Mouse (Mus musculus) cerebellum, postnatal 36 days (tissue): ENCODE results near the gene Cmya5.
A peak's percentile ranks its signal among the peaks of the same experiment; 100 is the strongest.
"Not testable (repeated sequence)": the region's sequence is repeated elsewhere in the genome, so short reads cannot be mapped to it uniquely, and the experiment has no call there.

Source experiments
- DNase-seq, 2 experiments: peaks; one replicate each; pipeline ENCODE4 v3.0.0; 2021 to 2022; ENCODE audit warnings: mixed read lengths in 2 of 2

Gene Cmya5

DNA sequence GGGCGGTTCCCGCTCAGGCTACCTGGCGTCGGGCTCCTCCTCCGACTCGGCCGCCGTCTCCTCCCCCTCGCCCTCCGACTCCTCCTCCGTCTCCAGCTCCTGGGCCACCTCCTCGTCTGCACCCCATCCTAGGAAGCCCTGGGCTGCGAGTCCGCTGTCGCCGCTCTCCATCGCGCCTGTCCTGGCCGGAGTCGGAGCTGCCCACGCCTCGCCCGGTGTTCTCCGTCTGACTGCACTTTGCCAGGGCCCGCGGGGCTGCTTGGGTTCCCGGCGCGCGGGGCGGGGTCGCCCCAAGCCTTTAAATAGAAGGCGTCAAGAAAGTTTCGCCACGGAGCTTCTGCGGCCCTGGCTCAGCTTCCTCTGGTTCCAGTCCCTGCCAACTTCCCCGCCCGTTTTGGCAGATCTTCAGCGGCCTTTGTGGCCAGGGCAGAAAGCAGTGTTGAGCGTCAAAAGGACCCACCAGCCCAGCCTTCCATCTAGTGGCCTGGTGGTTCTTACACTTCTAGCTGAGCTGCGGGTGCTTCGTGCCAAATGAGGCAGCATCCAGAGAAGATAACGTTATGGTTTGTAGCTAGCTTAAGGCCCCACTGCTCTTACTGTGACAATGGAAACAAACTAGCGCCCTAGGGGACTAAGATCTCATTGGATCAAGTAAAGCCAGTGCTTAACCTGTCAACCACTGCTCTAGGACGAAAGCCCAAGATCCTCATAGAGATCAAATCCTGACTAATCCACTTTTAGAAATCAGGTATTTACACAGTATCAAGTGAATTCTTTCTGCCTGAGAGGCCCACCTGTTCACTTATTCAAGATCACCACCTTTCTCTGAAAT lies at the start of gene Cmya5:
TSS of gene Cmya5 (minus strand) at position 389 of the 832 bp plus-strand sequence.
- DNase-seq: peak; percentile 77 to 80

DNA sequence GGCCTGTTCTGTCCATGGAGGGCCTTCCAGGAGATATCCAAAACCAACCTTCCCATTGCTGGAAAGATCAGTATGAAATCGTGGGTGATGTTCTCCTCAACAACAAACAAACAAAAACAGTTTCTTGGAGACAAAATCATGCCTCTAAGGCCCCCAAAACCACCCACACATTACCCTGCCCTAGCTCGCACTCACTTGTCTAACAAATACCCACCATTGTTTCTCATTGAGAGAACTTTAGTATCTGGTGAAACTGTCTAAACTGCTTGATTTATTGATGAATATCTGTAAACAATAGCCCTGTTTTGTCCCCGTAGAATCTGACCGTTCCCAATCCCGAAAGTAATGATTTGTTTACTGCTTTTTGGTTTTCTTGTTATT lies 48.1 kb upstream of the Cmya5 start:
- DNase-seq: no peak

GRCm38 (mm10) chr13:93191831-93192645 lies 47.5 kb upstream of the Cmya5 start, which contains the start of gene Tent2:
TSS of gene Tent2 (minus strand) at chr13:93192385.
- DNase-seq: peak; percentile 92 to 96

DNA sequence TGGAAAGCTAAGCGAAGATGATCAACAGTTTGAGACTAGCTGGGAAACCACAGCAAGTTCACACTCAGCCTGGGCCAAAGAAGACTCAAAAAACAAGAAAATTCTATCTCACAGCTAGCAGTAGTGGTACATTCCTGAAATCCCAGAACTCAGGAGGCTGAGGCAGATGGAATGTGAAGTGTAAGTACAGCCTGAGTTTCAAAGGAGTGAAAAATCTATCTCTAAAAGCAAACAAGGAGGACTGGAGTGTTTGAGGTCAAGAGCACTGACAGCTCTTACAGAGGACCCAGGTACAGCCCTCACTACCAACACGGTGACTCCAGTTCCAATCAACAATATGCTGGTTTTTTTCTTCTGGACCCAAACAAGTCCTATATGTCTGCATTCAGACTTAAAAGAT lies 44.9 kb upstream of the Cmya5 start:
- DNase-seq: no peak

- no peak for DNase-seq
These were observed 44.2 kb upstream of the Cmya5 start for GRCm38 (mm10) chr13:93188738-93189137.

GRCm38 (mm10) chr13:93187792-93188191 lies 43.3 kb upstream of the Cmya5 start:
- not testable (repeated sequence) for DNase-seq

DNA sequence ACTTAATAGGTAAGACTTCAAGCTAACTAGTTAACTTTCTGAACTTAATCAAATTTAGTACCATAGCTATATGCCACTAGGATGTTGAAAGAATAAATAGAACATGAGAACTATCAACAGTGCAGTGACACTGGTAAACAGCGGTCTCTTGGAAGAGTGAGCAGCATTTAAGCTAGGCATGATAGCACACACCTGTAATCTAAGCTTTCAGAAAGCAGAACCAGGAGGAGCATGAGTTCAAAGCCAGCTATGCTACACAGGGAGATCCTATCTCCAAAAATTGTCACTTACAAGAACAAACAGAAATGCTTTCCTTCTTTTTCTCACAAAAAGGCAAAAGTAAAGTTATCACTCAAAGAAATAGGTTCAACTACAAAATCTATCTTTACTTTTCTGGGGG lies 35.8 kb upstream of the Cmya5 start:
- DNase-seq: no peak

DNA sequence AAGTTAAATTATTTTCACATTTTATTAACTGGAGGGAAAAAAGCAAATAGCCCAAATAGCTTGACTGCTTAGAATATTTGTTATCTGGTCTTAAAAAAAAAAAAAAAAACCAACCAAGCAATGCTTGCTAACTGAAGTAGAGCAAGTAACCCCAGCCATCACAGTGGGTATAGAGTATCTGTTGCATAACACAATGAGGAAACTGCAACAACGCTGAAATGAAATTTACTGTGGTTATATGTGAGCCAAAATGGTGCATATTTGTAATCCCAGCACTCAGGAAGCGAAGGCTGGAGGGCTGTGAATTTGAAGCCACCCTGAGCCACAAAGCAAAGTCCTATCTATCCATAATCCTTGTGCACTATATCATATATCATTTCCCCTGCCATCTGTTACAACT lies 35.0 kb upstream of the Cmya5 start:
- no peak for DNase-seq

DNA sequence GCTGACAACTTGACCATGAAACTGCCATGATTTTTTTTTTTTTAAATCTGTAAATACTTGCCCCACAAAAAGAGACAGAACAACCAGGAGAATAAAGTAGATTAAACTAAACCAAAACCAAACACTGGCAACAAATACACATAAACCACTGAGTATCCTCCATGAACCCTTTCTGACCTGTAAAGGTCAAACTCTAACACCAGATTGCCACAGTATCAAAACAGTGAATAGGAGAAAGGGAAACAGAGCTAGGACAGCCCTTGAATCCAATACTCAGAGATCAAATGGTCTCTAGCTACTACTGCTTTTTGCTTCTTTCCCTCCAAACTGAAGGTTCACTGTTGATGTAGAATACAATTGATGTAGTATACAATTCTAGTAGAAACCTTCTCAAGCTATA lies 33.0 kb upstream of the Cmya5 start:
- no peak for DNase-seq

- no peak for DNase-seq
These were observed 18.8 kb upstream of the Cmya5 start for GRCm38 (mm10) chr13:93163303-93163702.

DNA sequence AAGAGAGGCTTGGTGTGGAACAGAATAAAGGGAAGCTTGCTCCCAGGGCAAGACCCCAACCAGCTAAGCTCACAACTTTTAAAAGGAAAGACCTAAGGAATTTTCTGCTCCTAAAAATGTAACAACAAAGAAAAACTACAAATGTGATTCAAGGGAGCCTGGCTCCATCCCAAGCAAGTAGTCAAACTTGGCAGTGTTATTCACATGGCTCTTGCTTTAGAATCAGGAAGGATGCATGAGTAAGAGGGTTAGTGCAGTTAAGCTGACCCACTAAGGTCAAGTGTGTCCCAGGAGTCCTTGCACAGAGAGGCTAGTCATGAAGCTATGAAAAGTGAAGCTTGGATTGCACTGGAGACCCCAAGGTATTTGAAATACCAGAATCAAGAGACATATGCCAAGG lies 17.9 kb upstream of the Cmya5 start:
- no peak for DNase-seq

GRCm38 (mm10) chr13:93158261-93158660 lies 13.7 kb upstream of the Cmya5 start:
- no peak for DNase-seq

DNA sequence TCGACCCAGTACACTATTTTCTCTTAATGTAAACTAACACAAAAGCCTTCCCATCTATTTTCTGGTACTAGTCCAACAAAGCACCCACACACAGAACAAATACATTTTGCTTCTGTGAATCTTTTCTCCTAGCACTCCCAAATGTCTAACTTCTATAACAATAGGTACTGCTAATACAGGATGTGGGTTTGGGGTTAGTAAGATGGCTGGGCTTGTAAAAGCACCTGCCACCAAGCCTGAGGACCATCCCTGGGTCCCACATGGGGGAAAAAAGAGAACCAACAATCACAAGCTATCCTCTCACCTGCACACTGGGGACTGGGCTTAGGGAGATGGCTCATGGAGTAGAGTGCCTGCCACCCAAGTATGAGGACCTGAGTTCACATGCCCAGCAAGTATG lies 8.8 kb upstream of the Cmya5 start:
- DNase-seq: no peak

DNA sequence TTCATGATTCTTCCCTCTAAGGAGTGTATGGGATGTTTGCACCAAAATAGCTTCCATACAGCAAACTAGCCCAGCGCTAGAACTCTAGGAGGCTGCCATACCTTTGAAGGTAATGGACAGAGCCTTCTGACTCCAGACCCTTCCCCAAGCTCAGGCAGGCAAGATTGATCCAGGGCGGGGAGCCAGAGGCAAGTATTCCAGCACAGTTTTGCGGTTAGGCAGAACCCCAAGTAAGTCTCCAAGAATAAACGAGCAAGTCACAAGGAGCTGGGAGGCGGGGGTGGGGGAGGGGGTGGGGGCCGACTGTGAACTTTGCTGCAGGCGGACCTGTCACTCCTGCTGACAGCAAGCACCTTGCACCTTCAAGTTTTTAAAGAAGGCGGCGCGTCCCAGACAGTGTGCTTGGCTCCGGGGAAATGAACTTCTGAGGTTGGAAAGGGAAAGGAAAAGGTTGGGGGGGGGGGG lies 673 bp downstream of the Cmya5 start:
- no peak for DNase-seq

- no peak for DNase-seq
These were observed 3.3 kb downstream of the Cmya5 start for GRCm38 (mm10) chr13:93141184-93141583.

GRCm38 (mm10) chr13:93138059-93138458 lies 6.5 kb downstream of the Cmya5 start:
- DNase-seq: no peak

- DNase-seq: peak; percentile 62
These were observed 7.4 kb downstream of the Cmya5 start for GRCm38 (mm10) chr13:93137098-93137497.

DNA sequence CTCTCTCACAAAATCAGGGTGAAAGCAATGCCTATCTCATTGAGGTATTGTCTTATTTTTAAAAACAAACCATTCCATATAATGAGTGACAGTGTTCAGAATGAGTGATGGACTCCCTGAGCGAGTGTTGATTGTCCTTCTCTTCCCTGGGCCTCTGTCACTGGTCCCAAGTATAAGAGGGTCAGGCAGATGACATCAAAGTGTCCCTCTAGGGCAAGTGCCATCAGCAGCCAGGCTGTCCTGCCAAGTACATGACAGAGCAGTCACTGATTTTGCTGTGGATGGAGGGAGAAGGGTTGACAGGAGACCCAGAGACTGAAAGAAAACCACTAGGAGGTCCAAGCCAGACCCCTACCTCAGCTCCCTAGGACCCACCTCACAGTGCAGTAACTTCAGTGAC lies 8.3 kb downstream of the Cmya5 start:
- no peak for DNase-seq

DNA sequence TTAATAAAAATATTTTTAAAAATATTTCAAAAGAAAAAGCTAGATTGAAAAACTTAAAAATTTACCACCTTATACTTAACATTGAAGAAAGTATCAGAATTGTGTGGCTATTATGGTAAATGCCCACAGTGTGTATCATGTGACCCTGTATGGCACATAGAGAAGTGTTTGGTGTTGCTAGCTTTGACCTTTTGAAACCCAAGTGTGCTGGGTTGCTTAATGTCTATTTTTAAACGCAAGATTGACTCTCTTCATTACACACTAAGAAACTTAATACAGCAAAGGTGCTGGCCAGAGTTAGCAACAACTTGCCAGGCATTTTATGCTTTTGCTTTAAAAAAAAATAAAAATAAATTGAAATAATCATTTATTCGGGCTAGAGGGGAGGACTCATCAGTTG lies 9.0 kb downstream of the Cmya5 start:
- DNase-seq: no peak

DNA sequence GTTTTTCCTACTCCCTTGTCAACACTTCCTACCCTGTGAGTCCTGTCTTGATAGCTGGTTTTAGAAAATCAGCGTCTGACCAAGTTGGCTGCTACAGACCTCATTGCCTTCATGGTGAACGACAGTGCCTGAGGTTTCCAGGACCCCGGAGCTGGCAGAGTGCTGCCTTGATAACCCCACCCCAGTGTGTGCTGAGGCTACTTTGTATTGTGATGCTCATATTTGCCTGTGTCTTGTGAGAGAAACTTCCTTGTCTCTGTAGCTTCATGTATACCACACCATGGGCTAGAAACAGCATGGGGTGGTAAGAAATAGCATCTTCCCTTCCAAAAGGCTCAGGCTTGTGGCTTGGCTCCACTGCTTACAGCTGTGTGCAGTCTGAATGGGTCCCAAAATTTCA lies 13.8 kb downstream of the Cmya5 start:
- DNase-seq: no peak

DNA sequence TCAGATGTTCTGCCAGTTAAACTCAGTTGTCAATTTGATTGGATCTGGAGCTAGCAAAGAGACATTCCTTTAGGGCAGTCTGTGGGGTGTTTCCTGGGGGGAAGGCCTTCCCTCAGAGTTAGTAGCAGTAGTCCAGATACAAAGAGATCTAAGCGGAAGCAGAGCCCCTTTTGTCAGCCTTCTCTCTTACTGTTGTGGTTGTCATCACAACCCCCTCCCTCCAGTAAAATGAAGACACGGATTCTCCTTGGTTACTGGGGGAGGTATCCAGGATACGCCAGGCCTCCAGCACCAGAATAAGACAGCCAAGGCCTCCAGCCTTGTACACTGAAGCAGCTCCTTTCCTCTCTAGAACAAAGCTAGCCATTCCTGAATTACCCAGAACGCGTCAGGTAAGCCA lies 15.6 kb downstream of the Cmya5 start:
- DNase-seq: no peak

DNA sequence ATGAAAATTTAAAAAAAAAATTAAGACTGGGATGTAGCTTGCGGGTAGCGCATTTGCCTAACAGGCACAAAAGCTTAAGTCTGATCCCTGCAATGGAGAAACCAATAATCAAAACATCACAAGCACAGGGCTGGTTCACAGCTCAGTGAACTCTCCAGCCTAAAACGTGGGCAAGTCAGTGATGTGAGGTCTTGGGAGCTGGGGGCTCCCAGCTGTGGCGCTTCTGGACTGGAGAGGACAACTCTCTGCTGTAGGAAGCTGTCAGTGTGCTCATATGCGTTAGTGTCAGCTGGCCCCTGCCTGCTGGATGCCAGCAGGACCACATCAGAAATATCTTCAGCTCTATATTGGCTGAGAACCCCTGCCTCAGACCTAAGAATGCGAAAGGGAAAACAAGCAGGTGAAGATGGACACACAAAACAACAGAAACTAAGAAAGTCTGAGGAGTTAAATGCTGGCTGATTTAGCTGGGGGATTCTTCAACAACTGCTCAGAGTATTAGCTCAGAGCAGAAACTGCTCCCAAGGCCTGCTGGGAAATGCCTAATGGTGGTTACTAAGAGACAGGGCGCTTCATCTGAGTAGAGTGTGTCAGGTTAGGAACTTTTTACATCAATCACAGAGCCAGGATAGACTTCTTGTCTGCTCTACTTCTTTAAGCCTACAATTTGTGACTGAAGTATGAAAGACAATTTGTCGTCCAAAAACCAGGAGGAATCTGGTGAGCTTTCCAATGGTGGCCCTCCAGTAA lies 16.2 kb downstream of the Cmya5 start:
- DNase-seq: no peak

GRCm38 (mm10) chr13:93122321-93122720 lies 22.2 kb downstream of the Cmya5 start:
- DNase-seq: no peak
